Mouse (Mus musculus) stomach, postnatal 0 days (tissue): ENCODE measurements around the gene Pld6. TPM values are rescaled to one million over a fixed set of nuclear protein-coding genes. Genes with fewer than 3 reads are reported as not detected.

Source experiments
- ATAC-seq: fragments of 200-750 bp; cut with Nextera tagmentation; 2 replicates; pipeline ENCODE4 v1.8.0; 2017; ENCODE audit not compliant: low FRiP score, low TSS enrichment
- DNase-seq: peaks from one replicate; pipeline ENCODE4 v3.0.0-alpha.2; 2016; ENCODE audit warnings: low spot score
- H3K27ac ChIP-seq: fragments of 300-500 bp; sonication (generic); replicated peaks from 2 replicates; pipeline ENCODE4 v1.5.1; 2014; ENCODE audit warnings: mild to moderate bottlenecking, control low read depth
- H3K27me3 ChIP-seq: fragments of 300-500 bp; sonication (generic); 2 replicates; pipeline ENCODE4 v1.6.1; 2014; ENCODE audit warnings: low read length; ENCODE audit not compliant: control insufficient read depth, insufficient read depth
- H3K36me3 ChIP-seq: fragments of 300-500 bp; sonication (generic); 2 replicates; pipeline ENCODE4 v1.6.1; 2014; ENCODE audit warnings: low read length, mixed read lengths; ENCODE audit not compliant: control insufficient read depth, insufficient read depth
- H3K4me1 ChIP-seq: fragments of 300-500 bp; sonication (generic); replicated peaks from 2 replicates; pipeline ENCODE4 v1.6.1; 2014; ENCODE audit warnings: antibody characterized with exemption; ENCODE audit not compliant: control insufficient read depth, insufficient read depth
- H3K4me2 ChIP-seq: fragments of 300-500 bp; sonication (generic); replicated peaks from 2 replicates; pipeline ENCODE4 v1.6.1; 2014; ENCODE audit warnings: low read depth, mild to moderate bottlenecking, control low read depth, moderate library complexity
- H3K4me3 ChIP-seq: fragments of 300-500 bp; sonication (generic); 2 replicates; pipeline ENCODE4 v1.5.1; 2014; ENCODE audit warnings: low read depth, low read length, control low read depth
- H3K9ac ChIP-seq: fragments of 300-500 bp; sonication (generic); 2 replicates; pipeline ENCODE4 v1.6.1; 2014; ENCODE audit warnings: mild to moderate bottlenecking, low read length, control low read depth, mixed read lengths
- H3K9me3 ChIP-seq: fragments of 300-500 bp; sonication (generic); 2 replicates; pipeline ENCODE4 v1.6.1; 2016; ENCODE audit warnings: low read length; ENCODE audit not compliant: control insufficient read depth
- CTCF ChIP-seq: IDR thresholded peaks from 2 replicates; pipeline ENCODE4 v1.5.1; 2016; ENCODE audit warnings: antibody characterized with exemption, low read depth, mild to moderate bottlenecking, moderate library complexity
- EP300 ChIP-seq: optimal IDR thresholded peaks from 2 replicates; pipeline ENCODE3; 2016; ENCODE audit warnings: antibody characterized with exemption
- WGBS: fragments of 180-500 bp; shearing (Covaris S2); extraction: QIAGEN DNeasy Blood & Tissue Kit; methylation state at CpG from one replicate; pipeline ENCODE4 v1.1.7; 2014; 5-methylcytosine and 5-hydroxymethylcytosine counted together
- polyA plus RNA-seq: library from polyadenylated mRNA; unstranded; fragments of >200 nt; fragmentation: Nextera tagmentation; extraction: Ambion mirVana; gene quantifications from 2 replicates; pipeline ENCODE4 v1.2.1, GENCODE M21; 2015

The Pld6 gene
- polyA plus RNA-seq, 1 experiment from 2014 or later = 5.9 TPM

DNA sequence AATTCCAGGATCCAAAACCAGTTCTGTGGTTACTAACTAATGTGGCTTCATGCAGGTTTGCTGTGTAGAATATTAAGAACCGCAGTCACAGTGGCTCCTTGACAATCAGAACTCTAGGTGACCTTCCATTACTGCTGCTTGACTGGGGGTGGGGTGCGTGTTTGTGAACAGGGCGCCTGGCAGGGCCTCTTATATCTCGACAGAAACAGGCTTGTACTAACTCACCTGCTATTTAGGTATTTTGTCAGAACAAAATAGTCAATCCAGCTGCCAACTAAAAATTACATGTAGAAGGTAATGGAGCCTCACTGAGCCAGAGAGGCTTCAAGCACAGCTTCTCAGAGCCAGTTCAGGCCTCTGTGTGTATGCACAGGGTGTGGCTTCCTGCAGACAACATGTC lies 7.2 kb downstream of the Pld6 start:
- WGBS = 60% methylated on average over 4 of the region's 4 CpGs
- TF ChIP-seq EP300 (no peak), CTCF (no peak)

DNA sequence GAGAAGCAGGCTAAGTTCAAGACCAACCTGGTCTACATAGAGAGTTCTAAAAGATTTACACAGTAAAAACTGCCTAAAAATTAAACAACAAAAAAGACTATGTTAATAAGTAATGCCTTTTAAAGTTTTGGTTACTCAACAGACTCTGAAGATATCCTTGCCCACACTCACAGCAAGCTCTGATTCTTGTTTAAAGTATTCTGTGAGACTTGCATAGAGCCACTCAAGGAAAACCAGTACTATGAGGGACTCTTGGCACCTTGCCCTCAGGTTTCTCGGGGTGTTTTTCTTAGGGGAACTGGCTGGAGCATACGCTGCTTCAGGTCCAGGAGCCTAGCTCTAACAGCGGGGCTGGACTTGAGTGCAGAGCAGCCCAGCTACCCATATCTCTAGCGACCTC lies 8.0 kb downstream of the Pld6 start:
- no peaks in the 10 kb centered on the region for H3K27me3 ChIP-seq
- 73% methylated on average over 4 of the region's 4 CpGs for WGBS
- H3K36me3 ChIP-seq = peaks cover 17% of the 10 kb centered on the region
- no peaks in the 10 kb centered on the region for H3K9me3 ChIP-seq
- no peak overlapping the region for H3K4me3 ChIP-seq
- no peak overlapping the region for H3K27ac ChIP-seq
- H3K9ac ChIP-seq = no peak overlapping the region
- ATAC-seq (no peak), DNase-seq (no peak)
- no peak overlapping the region for H3K4me2 ChIP-seq
- TF ChIP-seq EP300 = no peak
- TF ChIP-seq CTCF = no peak
- no peaks in the 10 kb centered on the region for H3K4me1 ChIP-seq

More for the DNA sequence above, 7.2 kb downstream of the Pld6 start:
- Histone ChIP-seq H3K4me3 (no peak overlapping the region), H3K36me3 (peaks cover 17% of the 10 kb centered on the region), H3K27me3 (no peaks in the 10 kb centered on the region), H3K4me1 (no peaks in the 10 kb centered on the region), H3K9ac (no peak overlapping the region), H3K4me2 (no peak overlapping the region), H3K27ac (no peak overlapping the region), H3K9me3 (no peaks in the 10 kb centered on the region)
- ATAC-seq (no peak), DNase-seq (peak; percentile 43)

DNA sequence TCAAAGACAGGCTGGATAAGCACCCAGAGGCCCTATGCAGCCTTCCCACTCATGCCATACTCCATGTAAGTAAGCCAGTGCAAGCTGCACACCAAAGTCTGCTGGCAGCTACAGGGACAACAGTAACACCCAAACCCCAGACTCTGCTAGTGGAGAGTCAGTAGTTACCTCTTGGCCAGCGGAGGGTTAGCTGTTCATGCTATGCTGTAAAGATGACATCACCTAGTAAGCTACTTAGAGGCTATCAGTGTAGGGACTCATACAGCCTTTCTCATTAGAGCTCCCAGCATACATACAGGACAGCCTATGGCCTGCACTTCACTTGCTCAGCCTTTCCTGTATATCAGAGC lies 8.6 kb downstream of the Pld6 start:
- TF ChIP-seq EP300 = no peak
- WGBS = 78% methylated on average over 1 of the region's 1 CpGs
- Histone ChIP-seq H3K27ac (no peak overlapping the region), H3K27me3 (no peaks in the 10 kb centered on the region), H3K9me3 (no peaks in the 10 kb centered on the region), H3K4me3 (no peak overlapping the region), H3K4me1 (no peaks in the 10 kb centered on the region), H3K36me3 (peaks cover 22% of the 10 kb centered on the region), H3K4me2 (no peak overlapping the region), H3K9ac (no peak overlapping the region)
- no peak for DNase-seq
- no peak; the same call in 1 of the 2 replicates for ATAC-seq

DNA sequence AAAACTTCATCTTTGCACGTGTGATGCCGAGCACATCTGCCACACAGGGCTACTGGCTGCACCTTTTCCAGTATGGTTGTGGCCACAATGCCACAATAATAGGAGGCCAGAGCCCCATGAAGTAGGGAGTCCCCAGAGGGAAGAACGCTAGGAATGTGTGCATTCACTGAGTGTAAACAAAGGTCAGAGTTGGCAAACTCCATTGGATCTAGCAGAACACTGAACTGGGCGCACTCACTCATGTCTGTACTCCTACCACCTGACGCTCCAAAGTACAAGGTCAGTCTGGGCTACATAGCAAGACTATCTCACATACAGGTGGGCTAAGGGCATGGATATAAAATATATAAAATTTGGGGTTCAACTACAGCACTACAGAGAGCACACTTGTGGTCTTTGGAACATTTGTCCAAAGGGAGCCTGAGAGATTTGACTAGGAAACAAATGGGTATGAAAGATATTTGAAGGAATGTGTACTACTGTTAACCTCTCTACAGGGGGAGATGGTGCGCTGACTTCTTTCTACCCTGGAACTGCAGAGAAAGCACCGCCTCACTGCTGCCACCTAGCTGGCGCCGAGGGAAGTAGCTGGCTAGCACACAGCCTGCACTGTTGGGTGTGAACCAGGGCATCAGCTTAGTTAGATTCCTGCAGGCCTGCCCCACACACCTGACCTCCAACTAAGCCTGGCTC lies 9.1 kb downstream of the Pld6 start:
- TF ChIP-seq CTCF (peak; percentile 99), EP300 (no peak)
- Histone ChIP-seq H3K4me2 (no peak overlapping the region), H3K9me3 (no peaks in the 10 kb centered on the region), H3K36me3 (peaks cover 27% of the 10 kb centered on the region), H3K27me3 (no peaks in the 10 kb centered on the region), H3K9ac (no peak overlapping the region), H3K4me1 (no peaks in the 10 kb centered on the region), H3K4me3 (no peak overlapping the region), H3K27ac (no peak overlapping the region)
- WGBS = 50% methylated on average over 9 of the region's 9 CpGs
- ATAC-seq (peak; percentile 85), DNase-seq (peak; percentile 91)

DNA sequence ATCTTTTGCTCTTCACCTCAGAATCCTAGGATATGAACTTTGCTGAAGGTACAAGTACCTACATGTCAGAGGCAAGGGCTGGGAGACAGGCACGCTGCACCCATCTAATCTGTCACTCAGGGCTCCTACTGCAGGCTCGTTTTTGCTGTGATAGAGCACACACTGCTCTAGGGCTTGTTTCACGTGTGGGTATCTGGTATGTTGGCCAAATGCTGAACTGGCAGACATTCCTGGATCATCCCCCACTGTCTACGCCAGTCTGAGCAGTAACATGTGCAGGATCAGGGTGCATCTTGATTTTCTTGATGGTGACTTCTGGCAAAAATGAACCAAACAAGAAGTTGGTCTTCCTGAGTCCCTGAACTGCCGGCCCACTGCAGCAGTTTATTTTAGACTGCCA lies 10.2 kb downstream of the Pld6 start:
- H3K4me3 ChIP-seq = no peak overlapping the region
- no peak for TF ChIP-seq EP300
- TF ChIP-seq CTCF = no peak
- H3K27ac ChIP-seq = no peak overlapping the region
- no peaks in the 10 kb centered on the region for H3K9me3 ChIP-seq
- H3K4me2 ChIP-seq = no peak overlapping the region
- DNase-seq (no peak), ATAC-seq (no peak)
- H3K36me3 ChIP-seq = peaks cover 33% of the 10 kb centered on the region
- H3K9ac ChIP-seq = no peak overlapping the region
- 70% methylated on average over 5 of the region's 5 CpGs for WGBS
- no peaks in the 10 kb centered on the region for H3K27me3 ChIP-seq
- no peaks in the 10 kb centered on the region for H3K4me1 ChIP-seq

- no peaks in the 10 kb centered on the region for H3K4me1 ChIP-seq
- no peak for ATAC-seq
- no peaks in the 10 kb centered on the region for H3K9me3 ChIP-seq
- H3K4me3 ChIP-seq = no peak overlapping the region
- no peak overlapping the region for H3K4me2 ChIP-seq
- TF ChIP-seq EP300 = no peak
- peak; percentile 35 for TF ChIP-seq CTCF
- no peaks in the 10 kb centered on the region for H3K27me3 ChIP-seq
- no peak for DNase-seq
- H3K36me3 ChIP-seq = peaks cover 48% of the 10 kb centered on the region
- WGBS = 82% methylated on average over 13 of the region's 13 CpGs
- H3K27ac ChIP-seq = no peak overlapping the region
- H3K9ac ChIP-seq = no peak overlapping the region
These were observed 11.9 kb downstream of the Pld6 start for GRCm38 (mm10) chr11:59775435-59776148.
